Mouse (Mus musculus) myocyte (in vitro differentiated cells): ENCODE measurements around the gene Fam234a. TPM values are rescaled to one million over a fixed set of nuclear protein-coding genes. Genes with fewer than 3 reads are reported as not detected.
"Not testable (repeated sequence)": the region's sequence is repeated elsewhere in the genome, so short reads cannot be mapped to it uniquely, and the experiment has no call there.

Source experiments
- H3K27me3 ChIP-seq: one replicate; pipeline ENCODE4 v1.6.1; 2011; ENCODE audit not compliant: control insufficient read depth, insufficient read depth, insufficient read length
- H3K36me3 ChIP-seq: one replicate; pipeline ENCODE4 v1.6.1; 2011; ENCODE audit not compliant: control insufficient read depth, insufficient read depth
- H3K4me2 ChIP-seq: one replicate; pipeline ENCODE4 v1.6.1; 2011; ENCODE audit warnings: low read depth, control low read depth
- H3K4me3 ChIP-seq: one replicate; pipeline ENCODE4 v1.5.1; 2011; ENCODE audit warnings: mild to moderate bottlenecking, control low read depth, moderate library complexity
- H3K79me2 ChIP-seq: one replicate; pipeline ENCODE4 v1.6.1; 2011; ENCODE audit not compliant: control insufficient read depth, insufficient read depth
- H3ac ChIP-seq: one replicate; pipeline ENCODE4 v1.6.1; 2011; ENCODE audit not compliant: control insufficient read depth, insufficient read length
- CEBPB ChIP-seq: IDR thresholded peaks from 2 replicates; pipeline ENCODE4 v1.6.1; 2011; ENCODE audit warnings: mild to moderate bottlenecking, moderate library complexity; ENCODE audit not compliant: poor library complexity, insufficient read depth, severe bottlenecking
- E2F4 ChIP-seq: IDR thresholded peaks from one replicate; pipeline ENCODE4 v1.6.1; 2011; ENCODE audit warnings: mild to moderate bottlenecking, control low read depth, moderate library complexity; ENCODE audit not compliant: insufficient read depth
- MAX ChIP-seq: IDR thresholded peaks from one replicate; pipeline ENCODE4 v1.6.1; 2011; ENCODE audit warnings: low read depth, mild to moderate bottlenecking, control low read depth
- MYOD1 ChIP-seq, 3 experiments: IDR thresholded peaks; one replicate each; pipeline ENCODE4 v1.6.1; 2011; ENCODE audit warnings: control low read depth in 2 of 3, low read depth in 2 of 3, mild to moderate bottlenecking in 2 of 3, moderate library complexity in 1 of 3; ENCODE audit not compliant: insufficient read length in 2 of 3, control insufficient read depth in 1 of 3
- MYOG ChIP-seq, 3 experiments: IDR thresholded peaks; one replicate each; pipeline ENCODE4 v1.6.1; 2011; ENCODE audit warnings: control low read depth in 2 of 3, low read depth in 2 of 3, mild to moderate bottlenecking in 2 of 3; ENCODE audit not compliant: insufficient read length in 2 of 3, control insufficient read depth in 1 of 3, insufficient read depth in 1 of 3
- POLR2A ChIP-seq: IDR thresholded peaks from one replicate; pipeline ENCODE4 v1.6.1; 2011; ENCODE audit warnings: low read depth, mild to moderate bottlenecking, control low read depth, moderate library complexity; ENCODE audit not compliant: insufficient read length
- POLR2AphosphoS2 ChIP-seq: IDR thresholded peaks from one replicate; pipeline ENCODE4 v1.6.1; 2011; ENCODE audit warnings: low read depth, control low read depth; ENCODE audit not compliant: insufficient read length
- REST ChIP-seq: IDR thresholded peaks from one replicate; pipeline ENCODE4 v1.6.1; 2011; ENCODE audit warnings: mild to moderate bottlenecking, control low read depth, moderate library complexity; ENCODE audit not compliant: insufficient read depth, insufficient read length
- SRF ChIP-seq: IDR thresholded peaks from one replicate; pipeline ENCODE4 v1.6.1; 2011; ENCODE audit warnings: low read depth; ENCODE audit not compliant: control insufficient read depth, insufficient read length
- TCF12 ChIP-seq: IDR thresholded peaks from one replicate; pipeline ENCODE4 v1.6.1; 2011; ENCODE audit warnings: mild to moderate bottlenecking, control low read depth; ENCODE audit not compliant: poor library complexity, insufficient read depth, severe bottlenecking
- TCF3 ChIP-seq: IDR thresholded peaks from one replicate; pipeline ENCODE4 v1.6.1; 2011; ENCODE audit warnings: low read depth, control low read depth; ENCODE audit not compliant: insufficient read length
- USF1 ChIP-seq: IDR thresholded peaks from one replicate; pipeline ENCODE4 v1.6.1; 2011; ENCODE audit warnings: low read depth, mild to moderate bottlenecking, control low read depth, moderate library complexity
- polyA plus RNA-seq: library from polyadenylated mRNA; unstranded; fragments of >200 nt; fragmentation: generic; extraction: Trizol; gene quantifications from one replicate; pipeline ENCODE4 v1.2.1, GENCODE M21; 2012; ENCODE audit warnings: missing spikeins

Fam234a gene
- polyA plus RNA-seq, 1 experiment: 65.4 TPM

DNA sequence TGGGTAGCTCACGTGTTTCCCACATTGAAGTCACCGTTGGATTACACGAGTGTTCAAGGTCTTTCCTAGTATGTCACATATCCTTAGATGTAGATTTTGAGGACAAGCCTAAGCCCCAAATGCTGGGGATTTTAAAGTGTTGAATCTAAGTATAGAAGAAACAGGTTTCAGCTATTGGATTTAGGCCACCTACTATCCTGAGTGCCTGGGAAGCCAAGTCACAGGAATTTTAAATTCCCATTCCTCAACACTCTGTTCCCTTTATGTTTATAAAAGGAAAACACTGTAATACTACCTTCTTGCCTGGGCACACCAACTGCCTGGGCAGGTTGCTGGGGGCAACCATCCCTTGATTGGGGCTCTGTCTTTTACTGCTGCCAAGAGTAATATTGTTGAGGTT, 62.9 kb downstream of the Fam234a start:
- Histone ChIP-seq H3K36me3 (peaks cover 25% of the 10 kb centered on the region), H3K4me3 (no peak overlapping the region), H3K27me3 (no peaks in the 10 kb centered on the region), H3ac (no peak overlapping the region), H3K79me2 (no peaks in the 10 kb centered on the region), H3K4me2 (no peak overlapping the region)
- no peak for TF ChIP-seq USF1
- TF ChIP-seq MYOG (IDR thresholded peaks at IDR 0.05; ENCODE audit: control insufficient read depth in 1 of 3, insufficient read depth in 1 of 3, insufficient read length in 2 of 3, low read depth in 2 of 3): no peak
- no peak for TF ChIP-seq MYOD1 (IDR thresholded peaks at IDR 0.05; ENCODE audit: control insufficient read depth in 1 of 3, insufficient read length in 2 of 3, low read depth in 2 of 3)
- no peak for TF ChIP-seq SRF
- no peak for TF ChIP-seq E2F4
- no peak for TF ChIP-seq POLR2AphosphoS2
- no peak for TF ChIP-seq MAX
- TF ChIP-seq POLR2A: no peak
- TF ChIP-seq TCF12: no peak
- no peak for TF ChIP-seq CEBPB
- no peak for TF ChIP-seq TCF3
- TF ChIP-seq REST: no peak

GRCm38 (mm10) chr17:26178611-26179010, 65.4 kb downstream of the Fam234a start:
- Histone ChIP-seq H3K36me3 (peaks cover 10% of the 10 kb centered on the region), H3K79me2 (no peaks in the 10 kb centered on the region), H3K4me3 (no peak overlapping the region), H3K27me3 (no peaks in the 10 kb centered on the region), H3K4me2 (no peak overlapping the region), H3ac (no peak overlapping the region)
- TF ChIP-seq MAX: no peak
- no peak for TF ChIP-seq REST
- no peak for TF ChIP-seq POLR2AphosphoS2
- TF ChIP-seq TCF3: no peak
- TF ChIP-seq TCF12: no peak
- no peak for TF ChIP-seq CEBPB
- TF ChIP-seq E2F4: no peak

DNA sequence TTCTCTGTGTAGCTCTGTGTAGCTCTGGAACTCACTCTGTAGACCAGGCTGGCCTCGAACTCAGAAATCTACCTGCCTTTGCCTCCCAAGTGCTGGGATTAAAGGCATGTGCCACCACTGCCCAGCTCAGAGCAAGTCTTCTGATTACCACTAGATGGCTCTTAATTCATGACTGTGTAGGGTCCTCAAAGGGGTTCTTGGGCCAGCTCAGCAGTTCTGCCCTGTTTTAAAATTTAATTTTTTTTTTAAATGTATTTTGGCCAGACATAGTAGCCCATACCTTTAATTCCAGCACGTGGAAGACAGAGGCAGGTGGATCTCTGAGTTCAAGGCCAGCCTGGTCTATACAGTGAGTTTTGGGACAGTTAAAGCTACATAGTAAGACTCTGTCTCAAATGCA, 68.8 kb downstream of the Fam234a start:
- not testable (repeated sequence) for H3K27me3 ChIP-seq, H3ac ChIP-seq, H3K36me3 ChIP-seq, H3K79me2 ChIP-seq, H3K4me2 ChIP-seq, H3K4me3 ChIP-seq

DNA sequence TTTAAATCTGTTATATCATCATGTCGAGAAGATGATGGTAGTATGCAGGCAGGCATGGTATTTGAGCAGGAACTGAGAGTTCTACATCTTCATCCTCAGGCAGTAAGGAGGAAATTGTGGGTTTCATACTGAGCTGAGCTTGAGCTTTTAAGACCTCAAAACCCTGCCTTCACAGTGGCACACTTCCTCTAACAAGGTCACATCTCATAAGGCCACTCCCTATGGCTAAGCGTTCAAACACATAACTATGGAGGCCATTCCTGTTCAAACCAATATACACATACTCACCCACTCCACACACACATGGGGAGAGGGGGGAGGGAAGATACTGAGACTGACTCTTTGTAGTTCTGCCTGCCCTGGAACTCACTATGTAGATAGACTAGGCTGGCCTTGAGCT, 76.0 kb downstream of the Fam234a start:
- H3ac ChIP-seq: no peak overlapping the region
- H3K4me2 ChIP-seq: no peak overlapping the region
- no peak for TF ChIP-seq POLR2A
- no peak for TF ChIP-seq MAX
- TF ChIP-seq CEBPB: no peak
- TF ChIP-seq TCF12: no peak
- no peak for TF ChIP-seq SRF
- TF ChIP-seq REST: no peak
- no peaks in the 10 kb centered on the region for H3K36me3 ChIP-seq
- no peak overlapping the region for H3K4me3 ChIP-seq
- H3K79me2 ChIP-seq: peaks cover 46% of the 10 kb centered on the region
- H3K27me3 ChIP-seq: no peaks in the 10 kb centered on the region

DNA sequence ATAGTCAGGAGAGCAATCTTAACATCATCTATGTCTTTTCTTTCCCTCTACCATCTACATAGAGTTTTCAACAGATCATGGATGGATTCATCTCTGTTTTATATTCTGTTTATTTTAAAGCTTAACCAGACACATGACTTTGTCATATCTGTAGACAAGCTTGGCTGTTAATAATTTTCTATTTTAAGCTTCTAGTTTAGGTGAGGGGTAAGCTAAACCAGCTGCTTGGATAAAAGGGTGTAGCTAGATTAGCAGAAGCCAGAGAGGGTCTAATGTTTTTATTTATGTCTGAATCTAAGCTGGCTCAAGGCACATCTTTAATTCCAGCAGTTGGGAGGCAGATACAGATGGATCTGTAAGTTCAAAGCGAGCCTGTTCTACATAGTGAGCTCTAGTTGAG, 81.3 kb downstream of the Fam234a start:
- Histone ChIP-seq H3K36me3 (no peaks in the 10 kb centered on the region), H3K4me2 (no peak overlapping the region), H3K27me3 (no peaks in the 10 kb centered on the region), H3K4me3 (no peak overlapping the region), H3K79me2 (peaks cover 73% of the 10 kb centered on the region), H3ac (no peak overlapping the region)
- TF ChIP-seq TCF3: no peak
- no peak for TF ChIP-seq USF1
- TF ChIP-seq MYOG (IDR thresholded peaks at IDR 0.05; ENCODE audit: control insufficient read depth in 1 of 3, insufficient read depth in 1 of 3, insufficient read length in 2 of 3, low read depth in 2 of 3): no peak
- no peak for TF ChIP-seq CEBPB
- no peak for TF ChIP-seq E2F4
- TF ChIP-seq MYOD1 (IDR thresholded peaks at IDR 0.05; ENCODE audit: control insufficient read depth in 1 of 3, insufficient read length in 2 of 3, low read depth in 2 of 3): no peak
- TF ChIP-seq TCF12: no peak
- TF ChIP-seq SRF: no peak
- no peak for TF ChIP-seq MAX
- no peak for TF ChIP-seq POLR2A
- TF ChIP-seq POLR2AphosphoS2: no peak
- no peak for TF ChIP-seq REST

Other genes starting within 250 kb of the Fam234a start
- 19.7 TPM for gene Rab11fip3, start 174.7 kb downstream of the Fam234a start, polyA plus RNA-seq
- 8.3 TPM for gene Decr2, start 153.9 kb downstream of the Fam234a start, polyA plus RNA-seq
- 23.9 TPM for gene Nme4, start 148.6 kb downstream of the Fam234a start, polyA plus RNA-seq
- 1.5 TPM for gene Tmem8, start 130.9 kb downstream of the Fam234a start, polyA plus RNA-seq
- gene Mrpl28, start 120.7 kb downstream of the Fam234a start, polyA plus RNA-seq: 145 TPM
- gene Axin1, start 105.6 kb downstream of the Fam234a start, polyA plus RNA-seq: 26.5 TPM
- 0.05 TPM for gene Pdia2, start 45.2 kb downstream of the Fam234a start, polyA plus RNA-seq
- gene Rgs11, start 41.3 kb downstream of the Fam234a start, polyA plus RNA-seq: 0.62 TPM
- gene Arhgdig, start 36.5 kb downstream of the Fam234a start, polyA plus RNA-seq: 12.6 TPM
- gene Luc7l, start 8.7 kb upstream of the Fam234a start, polyA plus RNA-seq: 25.1 TPM
- 0.55 TPM for gene Neurl1b, start 170.6 kb upstream of the Fam234a start, polyA plus RNA-seq